ENCODE assay signal across 8 mouse cellular contexts in the genomic region with DNA sequence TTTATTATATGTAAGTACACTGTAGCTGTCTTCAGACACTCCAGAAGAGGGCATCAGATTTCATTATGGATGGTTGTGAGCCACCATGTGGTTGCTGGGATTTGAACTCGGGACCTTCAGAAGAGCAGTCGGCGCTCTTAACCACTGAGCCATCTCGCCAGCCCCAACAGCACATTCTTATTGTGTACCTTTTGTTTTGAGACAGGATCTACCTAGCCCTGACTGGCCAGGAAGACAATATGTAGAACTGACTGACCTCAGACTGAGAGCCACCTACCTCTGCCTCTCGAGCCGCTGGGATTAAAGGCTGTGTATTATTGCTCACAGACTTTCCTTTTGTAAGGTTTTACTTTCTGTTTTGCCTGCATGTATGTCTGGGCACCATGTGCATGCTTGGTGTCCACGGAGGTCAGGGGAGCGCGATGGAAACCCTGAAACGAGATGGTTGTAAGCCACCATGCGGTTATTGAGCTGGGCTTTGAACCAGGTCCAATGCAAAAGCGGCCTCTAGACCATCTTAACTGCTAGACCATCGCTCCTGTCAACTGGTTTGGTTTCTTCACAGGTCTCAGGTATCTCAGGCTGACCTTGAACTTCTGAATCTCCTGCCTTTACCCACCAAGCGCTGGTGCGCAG. TPM values are rescaled to one million over a fixed set of nuclear protein-coding genes. Genes with fewer than 3 reads are reported as not detected.
DNase-seq lines count a peak whose midpoint lies in the region; ATAC-seq and TF ChIP-seq lines count a peak whose summit lies in the region.

No protein-coding gene starts in this region.

- peaks cover 4% of the 10 kb centered on the region; the same call in 1 of the 2 replicates for H3K36me3 ChIP-seq in kidney, embryonic 16.5 days (ENCODE audit: insufficient read depth, low read length)
- no peaks in the 10 kb centered on the region for H3K36me3 ChIP-seq in ES-E14 (ENCODE audit: control insufficient read depth, insufficient read depth, low read length, poor library complexity, severe bottlenecking)
- peaks cover 2% of the 10 kb centered on the region; the same call in 1 of the 2 replicates for H3K36me3 ChIP-seq in limb, embryonic 11.5 days (ENCODE audit: control insufficient read depth, insufficient read depth, low read length)
- peaks cover 8% of the 10 kb centered on the region for H3K36me3 ChIP-seq in neural tube, embryonic 12.5 days

- peak overlapping the region; percentile 79 for H3K9ac ChIP-seq in kidney, embryonic 16.5 days (replicated peaks; ENCODE audit: low read length)
- peak overlapping the region; percentile 85 for H3K9ac ChIP-seq in ES-E14 (ENCODE audit: insufficient read depth, low read depth, low read length, poor library complexity, severe bottlenecking)
- H3K9ac ChIP-seq in limb, embryonic 11.5 days (ENCODE audit: low read length) = peak overlapping the region; percentile 59
- H3K9ac ChIP-seq in neural tube, embryonic 12.5 days = peak overlapping the region; percentile 70

- peaks cover 5% of the 10 kb centered on the region; the same call in 1 of the 2 replicates for H3K9me3 ChIP-seq in kidney, embryonic 16.5 days (ENCODE audit: low read length)
- no peaks in the 10 kb centered on the region for H3K9me3 ChIP-seq in ES-E14 (ENCODE audit: control insufficient read depth, insufficient read depth, low read depth, low read length)
- H3K9me3 ChIP-seq in limb, embryonic 11.5 days (ENCODE audit: control insufficient read depth, low read length) = no peaks in the 10 kb centered on the region
- H3K9me3 ChIP-seq in neural tube, embryonic 12.5 days = no peaks in the 10 kb centered on the region

- no peak for TF ChIP-seq CTCF in embryonic fibroblast, embryonic 13.5 days (IDR thresholded peaks at IDR 0.05; ENCODE audit: borderline replicate concordance, insufficient read depth, low read length)

- peak overlapping the region; percentile 97 for H3K27ac ChIP-seq in kidney, embryonic 16.5 days (ENCODE audit: low read length)
- H3K27ac ChIP-seq in ES-E14 (ENCODE audit: insufficient read depth, low read depth, low read length, poor library complexity, severe bottlenecking) = peak overlapping the region; percentile 4; the same call in 1 of the 2 replicates
- H3K27ac ChIP-seq in embryonic fibroblast, embryonic 13.5 days (ENCODE audit: insufficient read depth, low read length) = peak overlapping the region; percentile 91
- H3K27ac ChIP-seq in limb, embryonic 11.5 days (replicated peaks; ENCODE audit: low read depth, low read length) = peak overlapping the region; percentile 60; the same call in 1 of the 2 replicates
- peak overlapping the region; percentile 92 for H3K27ac ChIP-seq in neural tube, embryonic 12.5 days

- H3K4me1 ChIP-seq in kidney, embryonic 16.5 days (ENCODE audit: insufficient read depth, low read length) = peaks cover 11% of the 10 kb centered on the region
- H3K4me1 ChIP-seq in ES-E14 (ENCODE audit: control insufficient read depth in 2 of 2, insufficient read depth in 2 of 2, low read length in 2 of 2, poor library complexity in 1 of 2) = no peaks in the 10 kb centered on the region
- peaks cover 4% of the 10 kb centered on the region; the same call in 1 of the 2 replicates for H3K4me1 ChIP-seq in embryonic fibroblast, embryonic 13.5 days (ENCODE audit: control insufficient read depth, insufficient read depth, low read length)
- peaks cover 7% of the 10 kb centered on the region; the same call in 1 of the 2 replicates for H3K4me1 ChIP-seq in limb, embryonic 11.5 days (ENCODE audit: control insufficient read depth, insufficient read depth, low read length)
- peaks cover 11% of the 10 kb centered on the region for H3K4me1 ChIP-seq in neural tube, embryonic 12.5 days

- DNase-seq in kidney, adult 9 months = no peak
- DNase-seq in ES-E14 (ENCODE audit: low read depth, low spot score) = no peak
- DNase-seq in limb, embryonic 11.5 days (ENCODE audit: low spot score) = no peak
- no peak for DNase-seq in right cerebral cortex, adult 2 months (ENCODE audit: low spot score in 2 of 2)
- DNase-seq in cerebellum, adult 18-20 months = no peak

- 69% methylated on average over 15 of the region's 15 CpGs for WGBS in kidney, embryonic 16.5 days
- 69% methylated on average over 15 of the region's 15 CpGs for WGBS in limb, embryonic 11.5 days
- WGBS in neural tube, embryonic 12.5 days = 70% methylated on average over 15 of the region's 15 CpGs

- ATAC-seq in kidney, embryonic 16.5 days (ENCODE audit: low FRiP score, low TSS enrichment) = no peak
- peak; percentile 15; the same call in 1 of the 2 replicates for ATAC-seq in limb, embryonic 11.5 days (ENCODE audit: insufficient number of reproducible peaks, low FRiP score, low TSS enrichment, low read depth)
- ATAC-seq in neural tube, embryonic 12.5 days (ENCODE audit: low FRiP score, low read depth) = peak; percentile 18

- in situ Hi-C loops in ES-E14 (cut with MboI; ENCODE audit: low sequenced_read_pairs in 2 of 2, unreplicated experiment in 2 of 2) = no loop called here

- peak overlapping the region; percentile 91 for H3K4me3 ChIP-seq in kidney, embryonic 16.5 days (ENCODE audit: low read length)
- peak overlapping the region; percentile 54 to 62 for H3K4me3 ChIP-seq in ES-E14 (ENCODE audit: insufficient read depth in 1 of 2, low read depth in 1 of 2, low read length in 2 of 2, poor library complexity in 1 of 2, severe bottlenecking in 1 of 2)
- peak overlapping the region; percentile 24 for H3K4me3 ChIP-seq in embryonic fibroblast, embryonic 13.5 days (ENCODE audit: insufficient read depth, low read length)
- peak overlapping the region; percentile 72 for H3K4me3 ChIP-seq in limb, embryonic 11.5 days (ENCODE audit: low read depth, low read length)
- H3K4me3 ChIP-seq in neural tube, embryonic 12.5 days = peak overlapping the region; percentile 93

- H3K4me2 ChIP-seq in kidney, embryonic 16.5 days (replicated peaks; ENCODE audit: low read depth, low read length) = peak overlapping the region; percentile 78
- H3K4me2 ChIP-seq in limb, embryonic 11.5 days (ENCODE audit: low read depth, severe bottlenecking) = peak overlapping the region; percentile 62
- peak overlapping the region; percentile 90 for H3K4me2 ChIP-seq in neural tube, embryonic 12.5 days (replicated peaks)

- no peaks in the 10 kb centered on the region for H3K27me3 ChIP-seq in kidney, embryonic 16.5 days (ENCODE audit: insufficient read depth, low read length)
- H3K27me3 ChIP-seq in limb, embryonic 11.5 days (ENCODE audit: control insufficient read depth, insufficient read depth, low read length) = no peaks in the 10 kb centered on the region
- H3K27me3 ChIP-seq in neural tube, embryonic 12.5 days (replicated peaks) = no peaks in the 10 kb centered on the region

- TF ChIP-seq POLR2A in embryonic fibroblast, embryonic 13.5 days (IDR thresholded peaks at IDR 0.05; ENCODE audit: low read depth, low read length) = no peak

TF ChIP-seq in ES-E14, 5 proteins besides CTCF, POLR2A, EP300 and RAD21:
- no peak for TF ChIP-seq CHD2 (IDR thresholded peaks at IDR 0.05; ENCODE audit: low read depth, low read length)
- TF ChIP-seq ZC3H11A (IDR thresholded peaks at IDR 0.05; ENCODE audit: borderline replicate concordance, low read depth, low read length) = no peak
- no peak for TF ChIP-seq HCFC1 (IDR thresholded peaks at IDR 0.05; ENCODE audit: borderline replicate concordance, insufficient read depth, low read length)
- TF ChIP-seq MAFK (IDR thresholded peaks at IDR 0.05; ENCODE audit: insufficient read depth, low read depth, low read length) = no peak
- TF ChIP-seq ZNF384 (IDR thresholded peaks at IDR 0.05; ENCODE audit: low read depth, low read length) = no peak

RNA-seq across cellular contexts. Expression of gene Nktr, which starts 0.8 kb away (rescaled TPM):
- 46.1 and 57.5 TPM in 2 replicates for polyA plus RNA-seq in kidney, embryonic 16.5 days (2015; fragmentation: Nextera tagmentation; extraction: Ambion mirVana)
- total RNA-seq in ES-E14 (2012; rRNA removed) = 57.8 and 69.6 TPM in 2 replicates
- polyA plus RNA-seq in embryonic fibroblast, embryonic 13.5 days (2011; ENCODE audit: insufficient read length, low read depth, missing spikeins) = 134 and 169 TPM in 2 replicates
- 65.1 and 69.0 TPM in 2 replicates for polyA plus RNA-seq in limb, embryonic 11.5 days (2014; fragmentation: Nextera tagmentation; extraction: Ambion mirVana)
- 57.6 and 64.5 TPM in 2 replicates for polyA plus RNA-seq in neural tube, embryonic 12.5 days (2016; fragmentation: Nextera tagmentation; extraction: Ambion mirVana)

RNA-seq across cellular contexts. Expression of gene Ss18l2, which starts 8.1 kb away (rescaled TPM):
- 107 and 114 TPM in 2 replicates for polyA plus RNA-seq in kidney, embryonic 16.5 days (2015; fragmentation: Nextera tagmentation; extraction: Ambion mirVana)
- 22.3 and 40.8 TPM in 2 replicates for total RNA-seq in ES-E14 (2012; rRNA removed)
- polyA plus RNA-seq in embryonic fibroblast, embryonic 13.5 days (2011; ENCODE audit: insufficient read length, low read depth, missing spikeins) = 46.9 and 59.7 TPM in 2 replicates
- polyA plus RNA-seq in limb, embryonic 11.5 days (2014; fragmentation: Nextera tagmentation; extraction: Ambion mirVana) = 99.8 and 103 TPM in 2 replicates
- 131 and 134 TPM in 2 replicates for polyA plus RNA-seq in neural tube, embryonic 12.5 days (2016; fragmentation: Nextera tagmentation; extraction: Ambion mirVana)

RNA-seq across cellular contexts. Expression of gene Sec22c, which starts 12.9 kb away (rescaled TPM):
- polyA plus RNA-seq in kidney, embryonic 16.5 days (2015; fragmentation: Nextera tagmentation; extraction: Ambion mirVana) = 8.5 and 9.0 TPM in 2 replicates
- total RNA-seq in ES-E14 (2012; rRNA removed) = 8.4 and 11.2 TPM in 2 replicates
- polyA plus RNA-seq in embryonic fibroblast, embryonic 13.5 days (2011; ENCODE audit: insufficient read length, low read depth, missing spikeins) = 9.3 and 11.2 TPM in 2 replicates
- polyA plus RNA-seq in limb, embryonic 11.5 days (2014; fragmentation: Nextera tagmentation; extraction: Ambion mirVana) = 10.7 and 11.8 TPM in 2 replicates
- 21.5 and 23.5 TPM in 2 replicates for polyA plus RNA-seq in neural tube, embryonic 12.5 days (2016; fragmentation: Nextera tagmentation; extraction: Ambion mirVana)

RNA-seq across cellular contexts. Expression of gene Zfp651, which starts 40.9 kb away (rescaled TPM):
- polyA plus RNA-seq in kidney, embryonic 16.5 days (2015; fragmentation: Nextera tagmentation; extraction: Ambion mirVana) = 8.1 and 9.5 TPM in 2 replicates
- total RNA-seq in ES-E14 (2012; rRNA removed) = 6.7 and 8.0 TPM in 2 replicates
- 30.4 and 36.6 TPM in 2 replicates for polyA plus RNA-seq in embryonic fibroblast, embryonic 13.5 days (2011; ENCODE audit: insufficient read length, low read depth, missing spikeins)
- 6.2 and 7.8 TPM in 2 replicates for polyA plus RNA-seq in limb, embryonic 11.5 days (2014; fragmentation: Nextera tagmentation; extraction: Ambion mirVana)
- polyA plus RNA-seq in neural tube, embryonic 12.5 days (2016; fragmentation: Nextera tagmentation; extraction: Ambion mirVana) = 13.1 and 19.2 TPM in 2 replicates

RNA-seq across cellular contexts. Expression of gene Klhl40, which starts 59.2 kb away (rescaled TPM):
- polyA plus RNA-seq in kidney, embryonic 16.5 days (2015; fragmentation: Nextera tagmentation; extraction: Ambion mirVana) = 0.72 and 0.99 TPM in 2 replicates
- total RNA-seq in ES-E14 (2012; rRNA removed) = 0.21 and 0.62 TPM in 2 replicates
- not detected in 2 replicates for polyA plus RNA-seq in embryonic fibroblast, embryonic 13.5 days (2011; ENCODE audit: insufficient read length, low read depth, missing spikeins)
- polyA plus RNA-seq in limb, embryonic 11.5 days (2014; fragmentation: Nextera tagmentation; extraction: Ambion mirVana) = 1.3 and 1.7 TPM in 2 replicates
- 2.1 and 2.8 TPM in 2 replicates for polyA plus RNA-seq in neural tube, embryonic 12.5 days (2016; fragmentation: Nextera tagmentation; extraction: Ambion mirVana)

Comparison
In these comparisons a context has a peak if more than half of its experiments do, and no peak if none do; other contexts are left out.
1. H3K27ac ChIP-seq: peak in every context shown above with its lines; median percentile 97 in kidney, embryonic 16.5 days; 92 in neural tube, embryonic 12.5 days; 91 in embryonic fibroblast, embryonic 13.5 days; 60 in limb, embryonic 11.5 days; 4 in ES-E14.
2. H3K4me3 ChIP-seq: peak in every context shown above with its lines; median percentile 93 in neural tube, embryonic 12.5 days; 91 in kidney, embryonic 16.5 days; 72 in limb, embryonic 11.5 days; 58 in ES-E14; 24 in embryonic fibroblast, embryonic 13.5 days.